ENCODE assay signal across 8 mouse cellular contexts in genomic region chr9:21425556-21425945, GRCm38 (mm10). TPM values are rescaled to one million over a fixed set of nuclear protein-coding genes. Genes with fewer than 3 reads are reported as not detected.
A peak's percentile ranks its signal among the peaks of the same experiment; 100 is the strongest.
DNase-seq lines count a peak whose midpoint lies in the region; ATAC-seq and TF ChIP-seq lines count a peak whose summit lies in the region.

No protein-coding gene starts in this region.

- 1% methylated on average over 6 of the region's 6 CpGs for WGBS in spleen, adult 2 months
- 12% methylated on average over 6 of the region's 6 CpGs for WGBS in embryonic facial prominence, embryonic 11.5 days
- 13% methylated on average over 6 of the region's 6 CpGs for WGBS in limb, embryonic 10.5 days
- 2% methylated on average over 6 of the region's 6 CpGs for WGBS in olfactory bulb, adult 2 months

- no peaks in the 10 kb centered on the region for H3K27me3 ChIP-seq in spleen, adult 2 months (ENCODE audit: control insufficient read depth, insufficient read depth, low read length)
- H3K27me3 ChIP-seq in embryonic facial prominence, embryonic 11.5 days (ENCODE audit: control insufficient read depth, insufficient read depth, low read length), result no peaks in the 10 kb centered on the region
- no peaks in the 10 kb centered on the region for H3K27me3 ChIP-seq in limb, embryonic 10.5 days (ENCODE audit: low read depth, poor library complexity, severe bottlenecking)

- no peaks in the 10 kb centered on the region for H3K9me3 ChIP-seq in embryonic facial prominence, embryonic 11.5 days (replicated peaks; ENCODE audit: control insufficient read depth, low read length)
- H3K9me3 ChIP-seq in limb, embryonic 10.5 days (replicated peaks), result no peaks in the 10 kb centered on the region

- peak overlapping the region; percentile 92 for H3K4me3 ChIP-seq in spleen, adult 2 months (ENCODE audit: extremely low read depth, insufficient read depth, insufficient read length)
- H3K4me3 ChIP-seq in embryonic facial prominence, embryonic 11.5 days (ENCODE audit: low read depth, low read length), result peak overlapping the region; percentile 94
- H3K4me3 ChIP-seq in limb, embryonic 10.5 days, result peak overlapping the region; percentile 84
- H3K4me3 ChIP-seq in olfactory bulb, adult 2 months (ENCODE audit: insufficient read depth, low read depth, low read length), result peak overlapping the region; percentile 98

- H3K9ac ChIP-seq in embryonic facial prominence, embryonic 11.5 days (replicated peaks; ENCODE audit: low read length), result peak overlapping the region; percentile 81

- peaks cover under 1% of the 10 kb centered on the region; the same call in 1 of the 2 replicates for H3K36me3 ChIP-seq in spleen, adult 2 months (ENCODE audit: control insufficient read depth, insufficient read depth, low read length)
- no peaks in the 10 kb centered on the region for H3K36me3 ChIP-seq in embryonic facial prominence, embryonic 11.5 days (replicated peaks; ENCODE audit: control insufficient read depth, insufficient read depth, low read depth, low read length)
- peaks cover 19% of the 10 kb centered on the region for H3K36me3 ChIP-seq in limb, embryonic 10.5 days

- no peak for TF ChIP-seq CTCF in spleen, adult 2 months (IDR thresholded peaks at IDR 0.05; ENCODE audit: extremely low read depth, insufficient read depth, insufficient read length, insufficient replicate concordance)
- no peak for TF ChIP-seq CTCF in olfactory bulb, adult 2 months (IDR thresholded peaks at IDR 0.05; ENCODE audit: insufficient read depth, low read depth, low read length)

- ATAC-seq in embryonic facial prominence, embryonic 11.5 days (replicated peaks; ENCODE audit: insufficient number of reproducible peaks, low FRiP score, low TSS enrichment, low read depth), result no peak

- H3K27ac ChIP-seq in spleen, adult 2 months (ENCODE audit: insufficient read depth, low read length), result peak overlapping the region; percentile 92; the same call in 1 of the 2 replicates
- no peak overlapping the region for H3K27ac ChIP-seq in embryonic facial prominence, embryonic 11.5 days (replicated peaks; ENCODE audit: low read depth, low read length)
- peak overlapping the region; percentile 83 for H3K27ac ChIP-seq in limb, embryonic 10.5 days
- H3K27ac ChIP-seq in olfactory bulb, adult 2 months (ENCODE audit: insufficient read depth, low read depth, low read length), result peak overlapping the region; percentile 9

- DNase-seq in spleen, adult 2 months (ENCODE audit: low read depth in 1 of 2, low spot score in 2 of 2), result no peak
- DNase-seq in spleen, postnatal 36 days (ENCODE audit: low spot score in 2 of 2), result no peak
- DNase-seq in embryonic facial prominence, embryonic 11.5 days (ENCODE audit: low spot score), result no peak
- no peak for DNase-seq in limb, embryonic 10.5 days (ENCODE audit: low spot score)
- no peak for DNase-seq in embryo, embryonic 10.5 days (ENCODE audit: low spot score)
- DNase-seq in ovary, postnatal 14 days (ENCODE audit: low spot score), result no peak
- no peak for DNase-seq in urinary bladder, postnatal 4 days (ENCODE audit: low spot score in 2 of 2)

- TF ChIP-seq POLR2A in spleen, adult 2 months (IDR thresholded peaks at IDR 0.05; ENCODE audit: low read depth, low read length), result no peak
- TF ChIP-seq POLR2A in olfactory bulb, adult 2 months (IDR thresholded peaks at IDR 0.05; ENCODE audit: insufficient read depth, low read depth, low read length), result no peak

- H3K4me1 ChIP-seq in spleen, adult 2 months (ENCODE audit: control insufficient read depth, insufficient read depth, insufficient read length), result peaks cover 9% of the 10 kb centered on the region; the same call in 1 of the 2 replicates
- peaks cover 4% of the 10 kb centered on the region; the same call in 1 of the 2 replicates for H3K4me1 ChIP-seq in embryonic facial prominence, embryonic 11.5 days (ENCODE audit: control insufficient read depth, insufficient read depth, low read length)
- H3K4me1 ChIP-seq in limb, embryonic 10.5 days, result peaks cover 20% of the 10 kb centered on the region
- H3K4me1 ChIP-seq in olfactory bulb, adult 2 months (ENCODE audit: control insufficient read depth, insufficient read depth, low read length), result peaks cover 23% of the 10 kb centered on the region

- peak overlapping the region; percentile 74 for H3K4me2 ChIP-seq in embryonic facial prominence, embryonic 11.5 days (ENCODE audit: low read depth, low read length)

RNA-seq across cellular contexts. Expression of gene Dnm2, which starts 0.8 kb away (rescaled TPM):
- 223 and 245 TPM in 2 replicates for polyA plus RNA-seq in spleen, adult 2 months (2012; rRNA removed)
- 57.1 and 58.0 TPM in 2 replicates for polyA plus RNA-seq in embryonic facial prominence, embryonic 11.5 days (2014; fragmentation: Nextera tagmentation; extraction: Ambion mirVana)
- 71.7 and 79.7 TPM in 2 replicates for polyA plus RNA-seq in limb, embryonic 10.5 days (2016; fragmentation: Nextera tagmentation; extraction: Ambion mirVana)
- 371 TPM in 1 of 2 replicates, not detected in the other for polyA plus RNA-seq in olfactory bulb, adult 2 months (2012; ENCODE audit: insufficient read depth, insufficient read length, low replicate concordance, missing spikeins)

RNA-seq across cellular contexts. Expression of gene Qtrt1, which starts 13.9 kb away (rescaled TPM):
- polyA plus RNA-seq in spleen, adult 2 months (2012; rRNA removed), result 38.7 and 63.6 TPM in 2 replicates
- polyA plus RNA-seq in embryonic facial prominence, embryonic 11.5 days (2014; fragmentation: Nextera tagmentation; extraction: Ambion mirVana), result 47.6 and 51.5 TPM in 2 replicates
- polyA plus RNA-seq in limb, embryonic 10.5 days (2016; fragmentation: Nextera tagmentation; extraction: Ambion mirVana), result 66.2 and 79.0 TPM in 2 replicates
- polyA plus RNA-seq in olfactory bulb, adult 2 months (2012; ENCODE audit: insufficient read depth, insufficient read length, low replicate concordance, missing spikeins), result not detected in 2 replicates

RNA-seq across cellular contexts. Expression of gene Ilf3, which starts 57.9 kb away (rescaled TPM):
- polyA plus RNA-seq in spleen, adult 2 months (2012; rRNA removed), result 54.2 and 59.6 TPM in 2 replicates
- 248 and 256 TPM in 2 replicates for polyA plus RNA-seq in embryonic facial prominence, embryonic 11.5 days (2014; fragmentation: Nextera tagmentation; extraction: Ambion mirVana)
- 320 and 362 TPM in 2 replicates for polyA plus RNA-seq in limb, embryonic 10.5 days (2016; fragmentation: Nextera tagmentation; extraction: Ambion mirVana)
- polyA plus RNA-seq in olfactory bulb, adult 2 months (2012; ENCODE audit: insufficient read depth, insufficient read length, low replicate concordance, missing spikeins), result not detected in 2 replicates

Comparison
In these comparisons a context has a peak if more than half of its experiments do, and no peak if none do; other contexts are left out.
1. RNA of gene Qtrt1, which starts 13.9 kb away (polyA plus RNA-seq): 66.2 to 79.0 TPM in limb, embryonic 10.5 days, 47.6 to 51.5 TPM in embryonic facial prominence, embryonic 11.5 days and 38.7 to 63.6 TPM in spleen, adult 2 months; not detected in olfactory bulb, adult 2 months; every median in the first group is over 10 times any median in the second.
2. RNA of gene Ilf3, which starts 57.9 kb away (polyA plus RNA-seq): 320 to 362 TPM in limb, embryonic 10.5 days, 248 to 256 TPM in embryonic facial prominence, embryonic 11.5 days and 54.2 to 59.6 TPM in spleen, adult 2 months; not detected in olfactory bulb, adult 2 months; every median in the first group is over 10 times any median in the second.
3. Peak in every context shown above with its lines, with median percentiles within 50 percentile points of each other: H3K4me3 ChIP-seq.